Mouse (Mus musculus) left cerebral cortex, postnatal 10 days (tissue): ENCODE results near the gene Rgs10. TPM values are rescaled to one million over a fixed set of nuclear protein-coding genes. Genes with fewer than 3 reads are reported as not detected.

ENCODE experiments used
- DNase-seq, 2 experiments: peaks; one replicate each; pipeline ENCODE4 v3.0.0; 2021 to 2022; ENCODE audit warnings: low spot score in 2 of 2, mixed read lengths in 1 of 2; ENCODE audit errors: extremely low spot score in 1 of 2
- intact Hi-C: fragments of 180-260 bp; cut with DNase I; formaldehyde crosslinking; loops from one replicate; pipeline ENCODE4 v1.15.1; 2025
- total RNA-seq, 2 experiments: library from RNA; stranded (reverse); gene quantifications; 2 replicates each; pipeline ENCODE4 v1.2.3; 2021

The Rgs10 gene
- total RNA-seq, 2 experiments from 2014 or later, result 46.4 to 50.8 TPM

- DNase-seq, result no peak
- intact Hi-C loops, result no loop called here
Measured at GRCm38 (mm10) chr7:128381811-128382526, 36.6 kb downstream of the Rgs10 start.

- no peak for DNase-seq
- intact Hi-C loops, result no loop called here
Measured at GRCm38 (mm10) chr7:128381001-128381400, 37.6 kb downstream of the Rgs10 start.

GRCm38 (mm10) chr7:128379162-128379805, 39.3 kb downstream of the Rgs10 start:
- peak in 1 of 2 experiments; percentile 82 for DNase-seq
- intact Hi-C loops, result no loop called here

GRCm38 (mm10) chr7:128376206-128376701, 42.3 kb downstream of the Rgs10 start:
- intact Hi-C loops, result no loop called here
- no peak for DNase-seq

- no peak for DNase-seq
Measured at GRCm38 (mm10) chr7:128374156-128374555, 44.4 kb downstream of the Rgs10 start.

GRCm38 (mm10) chr7:128373751-128374150, 44.8 kb downstream of the Rgs10 start:
- intact Hi-C loops, result no loop called here
- DNase-seq, result no peak

More at GRCm38 (mm10) chr7:128374156-128374555, 44.4 kb downstream of the Rgs10 start:
- intact Hi-C loops, result no loop called here

GRCm38 (mm10) chr7:128372331-128372730, 46.2 kb downstream of the Rgs10 start:
- no peak for DNase-seq
- intact Hi-C loops, result no loop called here

- DNase-seq, result no peak
- intact Hi-C loops, result no loop called here
Measured at GRCm38 (mm10) chr7:128369366-128369765, 49.2 kb downstream of the Rgs10 start.

- intact Hi-C loops, result no loop called here
- DNase-seq, result no peak
Measured at GRCm38 (mm10) chr7:128368828-128369227, 49.7 kb downstream of the Rgs10 start.

GRCm38 (mm10) chr7:128366654-128367053, 51.9 kb downstream of the Rgs10 start:
- intact Hi-C loops, result no loop called here
- DNase-seq, result peak in 1 of 2 experiments; percentile 19

GRCm38 (mm10) chr7:128365096-128365715, 53.4 kb downstream of the Rgs10 start:
- intact Hi-C loops, result no loop called here
- DNase-seq, result peak in 1 of 2 experiments; percentile 33

GRCm38 (mm10) chr7:128364526-128364925, 54.0 kb downstream of the Rgs10 start:
- intact Hi-C loops, result no loop called here
- peak in 1 of 2 experiments; percentile 29 for DNase-seq

GRCm38 (mm10) chr7:128363806-128364205, 54.8 kb downstream of the Rgs10 start:
- intact Hi-C loops, result no loop called here
- peak in 1 of 2 experiments; percentile 16 for DNase-seq

- DNase-seq, result peak in 1 of 2 experiments; percentile 8
- intact Hi-C loops, result no loop called here
Measured at GRCm38 (mm10) chr7:128362916-128363315, 55.6 kb downstream of the Rgs10 start.

- intact Hi-C loops, result no loop called here
- no peak for DNase-seq
Measured at GRCm38 (mm10) chr7:128359741-128360140, 58.8 kb downstream of the Rgs10 start.

- intact Hi-C loops, result no loop called here
- DNase-seq, result no peak
Measured at GRCm38 (mm10) chr7:128359164-128359563, 59.4 kb downstream of the Rgs10 start.

- intact Hi-C loops, result no loop called here
- DNase-seq, result no peak
Measured at GRCm38 (mm10) chr7:128358741-128359140, 59.8 kb downstream of the Rgs10 start.

GRCm38 (mm10) chr7:128356868-128357755, 61.4 kb downstream of the Rgs10 start:
- DNase-seq, result no peak
- intact Hi-C loops, result no loop called here

- DNase-seq, result no peak
- intact Hi-C loops, result no loop called here
Measured at GRCm38 (mm10) chr7:128355463-128355862, 63.1 kb downstream of the Rgs10 start.
